Mouse (Mus musculus) ES-E14 (cell line): Measurements from ENCODE around the gene Ly6g6c. TPM values are rescaled to one million over a fixed set of nuclear protein-coding genes. Genes with fewer than 3 reads are reported as not detected.
A peak's percentile ranks its signal among the peaks of the same experiment; 100 is the strongest.

Experiments
- DNase-seq: peaks from one replicate; pipeline ENCODE4 v3.0.0-alpha.2; 2013; ENCODE audit warnings: low read depth, low spot score
- H3K27ac ChIP-seq: 2 replicates; pipeline ENCODE4 v1.5.1; 2012; ENCODE audit warnings: low read depth, mild to moderate bottlenecking, low read length, moderate library complexity, mixed read lengths; ENCODE audit not compliant: poor library complexity, insufficient read depth, severe bottlenecking
- H3K36me3 ChIP-seq: 2 replicates; pipeline ENCODE4 v1.6.1; 2012; ENCODE audit warnings: mild to moderate bottlenecking, low read length, moderate library complexity, mixed read lengths; ENCODE audit not compliant: control insufficient read depth, poor library complexity, insufficient read depth, severe bottlenecking
- H3K4me1 ChIP-seq, 2 experiments: fragments of 150-350 bp in 1 of 2; sonication (generic) in 1 of 2; 2 replicates each; pipeline ENCODE4 v1.6.1; 2012; ENCODE audit warnings: low read length in 2 of 2, mild to moderate bottlenecking in 1 of 2, mixed read lengths in 1 of 2; ENCODE audit not compliant: control insufficient read depth in 2 of 2, insufficient read depth in 2 of 2, poor library complexity in 1 of 2
- H3K4me3 ChIP-seq, 2 experiments: fragments of 150-350 bp in 1 of 2; sonication (generic) in 1 of 2; 2 replicates each; pipeline ENCODE4 v1.5.1; 2012; ENCODE audit warnings: low read length in 2 of 2, low read depth in 1 of 2, mild to moderate bottlenecking in 1 of 2, mixed read lengths in 1 of 2; ENCODE audit not compliant: insufficient read depth in 1 of 2, poor library complexity in 1 of 2, severe bottlenecking in 1 of 2
- H3K9ac ChIP-seq: 2 replicates; pipeline ENCODE4 v1.6.1; 2012; ENCODE audit warnings: low read depth, mild to moderate bottlenecking, low read length, mixed read lengths; ENCODE audit not compliant: poor library complexity, insufficient read depth, severe bottlenecking
- H3K9me3 ChIP-seq: fragments of 150-350 bp; sonication (generic); 2 replicates; pipeline ENCODE4 v1.6.1; 2012; ENCODE audit warnings: low read depth, mild to moderate bottlenecking, low read length; ENCODE audit not compliant: control insufficient read depth, insufficient read depth
- CHD2 ChIP-seq: IDR thresholded peaks from 2 replicates; pipeline ENCODE4 v1.6.1; 2014; ENCODE audit warnings: mild to moderate bottlenecking, low read depth, low read length, inconsistent platforms
- HCFC1 ChIP-seq: IDR thresholded peaks from 2 replicates; pipeline ENCODE4 v1.6.1; 2012; ENCODE audit warnings: low read length, inconsistent platforms, borderline replicate concordance; ENCODE audit not compliant: insufficient read depth
- MAFK ChIP-seq: IDR thresholded peaks from 2 replicates; pipeline ENCODE4 v1.6.1; 2014; ENCODE audit warnings: mild to moderate bottlenecking, low read depth, low read length, inconsistent platforms; ENCODE audit not compliant: insufficient read depth
- ZC3H11A ChIP-seq: IDR thresholded peaks from 2 replicates; pipeline ENCODE4 v1.6.1; 2012; ENCODE audit warnings: low read depth, mild to moderate bottlenecking, inconsistent platforms, low read length, borderline replicate concordance
- ZNF384 ChIP-seq: IDR thresholded peaks from 2 replicates; pipeline ENCODE4 v1.6.1; 2012; ENCODE audit warnings: low read depth, low read length, inconsistent platforms
- in situ Hi-C, 2 experiments: fragments of 600-800 bp; cut with MboI; formaldehyde crosslinking; loops; one replicate each; pipeline ENCODE4 v1.15.1; 2025; ENCODE audit warnings: low sequenced_read_pairs in 2 of 2, inconsistent platforms in 1 of 2; ENCODE audit not compliant: unreplicated experiment in 2 of 2
- total RNA-seq: library from RNA; depleted of rRNA; stranded (reverse); fragments of 300-350 nt; gene quantifications from 2 replicates; pipeline ENCODE4 v1.2.3, GENCODE M21; 2012

Gene Ly6g6c
- total RNA-seq, 1 experiment, result not detected

- no peak for DNase-seq
- in situ Hi-C loops, result no loop called here
- H3K4me3 ChIP-seq, result peak overlapping the region; percentile 86 to 88; a peak in 2 of 4 replicates
- H3K36me3 ChIP-seq, result peaks cover 19% of the 10 kb centered on the region; the same call in 1 of the 2 replicates
- no peak for TF ChIP-seq MAFK
- no peak for TF ChIP-seq CHD2
- TF ChIP-seq ZNF384, result no peak
- TF ChIP-seq ZC3H11A, result no peak
- TF ChIP-seq HCFC1, result no peak
- H3K27ac ChIP-seq, result no peak overlapping the region
- H3K9me3 ChIP-seq, result no peaks in the 10 kb centered on the region
- peaks cover 6 to 34% of the 10 kb centered on the region in 2 experiments for H3K4me1 ChIP-seq
- peak overlapping the region; percentile 46; the same call in 1 of the 2 replicates for H3K9ac ChIP-seq
These were observed 4.4 kb upstream of the Ly6g6c start for GRCm38 (mm10) chr17:35060737-35061297.

GRCm38 (mm10) chr17:35061299-35061698 lies 3.9 kb upstream of the Ly6g6c start:
- in situ Hi-C loops, result no loop called here
- no peaks in the 10 kb centered on the region for H3K9me3 ChIP-seq
- peaks cover 16% of the 10 kb centered on the region; the same call in 1 of the 2 replicates for H3K36me3 ChIP-seq
- no peak for DNase-seq
- peaks cover 6 to 35% of the 10 kb centered on the region in 2 experiments for H3K4me1 ChIP-seq
- H3K9ac ChIP-seq, result no peak overlapping the region
- H3K27ac ChIP-seq, result no peak overlapping the region
- no peak overlapping the region; a peak in 1 of 4 replicates for H3K4me3 ChIP-seq
- TF ChIP-seq HCFC1 (no peak), ZC3H11A (no peak), CHD2 (no peak), MAFK (no peak), ZNF384 (no peak)

GRCm38 (mm10) chr17:35063466-35063865 lies 1.7 kb upstream of the Ly6g6c start:
- Histone ChIP-seq H3K36me3 (peaks cover 10% of the 10 kb centered on the region; the same call in 1 of the 2 replicates), H3K9me3 (no peaks in the 10 kb centered on the region), H3K4me1 (peaks cover 6 to 34% of the 10 kb centered on the region in 2 experiments), H3K27ac (no peak overlapping the region), H3K4me3 (no peak overlapping the region), H3K9ac (no peak overlapping the region)
- TF ChIP-seq CHD2 (no peak), ZNF384 (no peak), MAFK (no peak), ZC3H11A (no peak), HCFC1 (no peak)
- no peak for DNase-seq
- in situ Hi-C loops, result no loop called here

- Histone ChIP-seq H3K27ac (peak overlapping the region; percentile 55), H3K36me3 (peaks cover 10% of the 10 kb centered on the region; the same call in 1 of the 2 replicates), H3K4me1 (peaks cover 6 to 34% of the 10 kb centered on the region in 2 experiments), H3K4me3 (peak overlapping the region; percentile 29 to 64; a peak in 3 of 4 replicates), H3K9me3 (no peaks in the 10 kb centered on the region), H3K9ac (no peak overlapping the region)
- DNase-seq, result no peak
- in situ Hi-C loops, result no loop called here
- TF ChIP-seq MAFK (no peak), ZNF384 (no peak), CHD2 (no peak), HCFC1 (no peak), ZC3H11A (no peak)
These were observed 760 bp upstream of the Ly6g6c start for GRCm38 (mm10) chr17:35064378-35064877.
